Mouse (Mus musculus) granulocyte monocyte progenitor cell, adult 5-6 weeks (primary cell): ENCODE results near the gene Bbs9. TPM values are rescaled to one million over a fixed set of nuclear protein-coding genes. Genes with fewer than 3 reads are reported as not detected.

Experiments used
- total RNA-seq, 2 experiments: library from RNA; stranded (forward) in 1 of 2; stranded (reverse) in 1 of 2; fragments of 200-712, 200-1000 nt in 1 of 2; fragments of >200 nt in 1 of 2; fragmentation: Nextera tagmentation in 1 of 2; gene quantifications; 2 replicates each; pipeline ENCODE4 v1.2.3; 2014 to 2017

Gene Bbs9
- total RNA-seq, 2 experiments from 2014 or later: 18.4 to 20.5 TPM

Other genes with a start within 250 kb of the Bbs9 start
- 1.3 and 3.1 TPM in 2 replicates for gene Zfp599, start 215.8 kb upstream of the Bbs9 start, total RNA-seq (2014; fragmentation: Nextera tagmentation)
- gene Zfp599, start 215.8 kb upstream of the Bbs9 start, total RNA-seq (2017): 8.9 and 10.3 TPM in 2 replicates
- gene Zfp810, start 168.1 kb upstream of the Bbs9 start, total RNA-seq (2014; fragmentation: Nextera tagmentation): 10.4 and 17.4 TPM in 2 replicates
- gene Zfp810, start 168.1 kb upstream of the Bbs9 start, total RNA-seq (2017): 9.4 and 16.3 TPM in 2 replicates
- gene Anln, start 86.5 kb upstream of the Bbs9 start, total RNA-seq (2014; fragmentation: Nextera tagmentation): 40.1 and 40.4 TPM in 2 replicates
- gene Anln, start 86.5 kb upstream of the Bbs9 start, total RNA-seq (2017): 55.3 and 59.9 TPM in 2 replicates
- gene 9530077C05Rik, start 64.2 kb upstream of the Bbs9 start, total RNA-seq (2014; fragmentation: Nextera tagmentation): 2.1 TPM in 1 of 2 replicates, not detected in the other
- gene 9530077C05Rik, start 64.2 kb upstream of the Bbs9 start, total RNA-seq (2017): 2.0 and 2.1 TPM in 2 replicates
- gene Gm17545, start 21.4 kb upstream of the Bbs9 start, total RNA-seq (2014; fragmentation: Nextera tagmentation): not detected in 2 replicates
- not detected in 2 replicates for gene Gm17545, start 21.4 kb upstream of the Bbs9 start, total RNA-seq (2017)
- 80.0 and 88.0 TPM in 2 replicates for gene Rp9, start 6.0 kb upstream of the Bbs9 start, total RNA-seq (2014; fragmentation: Nextera tagmentation)
- gene Rp9, start 6.0 kb upstream of the Bbs9 start, total RNA-seq (2017): 164 and 168 TPM in 2 replicates